Mouse (Mus musculus): ENCODE data around the gene Mttp.

The Mttp gene

GRCm38 (mm10) chr3:138083073-138083637 lies 61.6 kb downstream of the Mttp start:
- no peak for DNase-seq (ENCODE audit: low spot score)

GRCm38 (mm10) chr3:138078701-138079100 lies 66.1 kb downstream of the Mttp start:
- no peak for DNase-seq (ENCODE audit: low spot score)

GRCm38 (mm10) chr3:138077476-138078340 lies 67.1 kb downstream of the Mttp start:
- no peak for DNase-seq (ENCODE audit: low spot score)

- no peak for DNase-seq (ENCODE audit: low spot score)
Observed at GRCm38 (mm10) chr3:138075209-138075608, 69.6 kb downstream of the Mttp start.

GRCm38 (mm10) chr3:138074214-138074613 lies 70.6 kb downstream of the Mttp start:
- DNase-seq (ENCODE audit: low spot score): no peak

- no peak for DNase-seq (ENCODE audit: low spot score)
Observed at GRCm38 (mm10) chr3:138071476-138072073, 73.2 kb downstream of the Mttp start.

- no peak for DNase-seq (ENCODE audit: low spot score)
Observed at GRCm38 (mm10) chr3:138071004-138071403, 73.8 kb downstream of the Mttp start.

DNA sequence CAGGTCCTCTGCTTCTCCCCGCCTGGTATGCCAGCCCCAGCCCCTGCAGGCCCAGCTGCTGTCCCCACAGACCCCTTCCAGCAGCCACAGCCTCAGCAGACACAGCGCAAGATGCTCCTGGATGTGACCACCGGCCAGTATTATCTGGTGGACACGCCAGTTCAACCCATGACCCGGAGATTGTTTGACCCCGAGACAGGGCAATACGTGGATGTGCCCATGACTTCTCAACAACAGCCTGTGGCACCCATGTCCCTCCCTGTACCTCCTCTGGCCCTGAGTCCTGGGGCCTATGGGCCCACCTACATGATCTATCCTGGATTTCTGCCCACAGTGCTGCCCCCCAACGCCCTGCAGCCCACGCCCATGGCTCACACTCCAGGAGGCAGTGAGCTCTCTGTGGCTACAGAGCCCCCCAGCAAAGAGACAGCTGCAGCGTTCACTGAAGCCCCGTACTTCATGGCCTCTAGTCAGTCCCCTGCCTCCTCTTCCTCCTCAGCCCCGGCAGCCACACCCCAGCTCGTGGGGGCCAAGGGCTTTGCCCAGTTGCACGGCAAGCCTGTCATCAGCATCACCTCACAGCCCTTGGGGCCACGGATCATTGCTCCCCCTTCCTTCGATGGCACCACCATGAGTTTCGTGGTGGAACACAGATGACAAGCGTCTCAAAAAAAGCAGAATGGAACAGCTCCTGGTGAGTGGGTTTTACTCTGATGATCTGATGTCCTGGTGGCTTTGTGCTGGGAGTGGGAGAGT lies 74.8 kb downstream of the Mttp start:
- DNase-seq (ENCODE audit: low spot score): no peak

- DNase-seq (ENCODE audit: low spot score): no peak
Observed at GRCm38 (mm10) chr3:138068103-138068502, 76.7 kb downstream of the Mttp start.

- DNase-seq (ENCODE audit: low spot score): no peak
Observed at GRCm38 (mm10) chr3:138067288-138067687, 77.5 kb downstream of the Mttp start, which contains the start of gene Gm5105. Gene Gm5105, minus strand, starts transcription at chr3:138067388.

GRCm38 (mm10) chr3:138066348-138066856 lies 78.4 kb downstream of the Mttp start:
- no peak for DNase-seq (ENCODE audit: low spot score)

DNA sequence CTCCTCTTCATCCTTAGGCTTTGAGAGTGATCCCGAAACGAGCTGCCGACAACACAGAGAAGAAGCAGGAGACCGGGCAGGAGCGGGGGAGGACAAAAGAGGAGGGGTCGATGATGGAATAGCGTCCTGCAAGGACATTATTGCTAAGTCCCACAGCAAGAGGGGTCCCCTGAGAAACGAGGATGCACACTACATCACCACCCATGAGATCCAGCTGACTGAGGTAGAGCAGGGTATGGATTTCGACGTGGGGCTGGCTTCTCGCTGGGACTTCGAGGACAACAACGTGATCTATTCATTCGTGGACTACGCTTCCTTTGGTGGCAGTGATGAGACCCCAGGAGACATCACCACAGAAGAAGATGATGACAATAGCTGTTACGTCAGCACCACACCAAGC lies 78.8 kb downstream of the Mttp start:
- DNase-seq (ENCODE audit: low spot score): no peak

GRCm38 (mm10) chr3:138064732-138065645 lies 79.8 kb downstream of the Mttp start, which contains the start of gene 1110002E22Rik:
Gene 1110002E22Rik, plus strand, starts transcription at chr3:138065052.
- no peak for DNase-seq (ENCODE audit: low spot score)

DNA sequence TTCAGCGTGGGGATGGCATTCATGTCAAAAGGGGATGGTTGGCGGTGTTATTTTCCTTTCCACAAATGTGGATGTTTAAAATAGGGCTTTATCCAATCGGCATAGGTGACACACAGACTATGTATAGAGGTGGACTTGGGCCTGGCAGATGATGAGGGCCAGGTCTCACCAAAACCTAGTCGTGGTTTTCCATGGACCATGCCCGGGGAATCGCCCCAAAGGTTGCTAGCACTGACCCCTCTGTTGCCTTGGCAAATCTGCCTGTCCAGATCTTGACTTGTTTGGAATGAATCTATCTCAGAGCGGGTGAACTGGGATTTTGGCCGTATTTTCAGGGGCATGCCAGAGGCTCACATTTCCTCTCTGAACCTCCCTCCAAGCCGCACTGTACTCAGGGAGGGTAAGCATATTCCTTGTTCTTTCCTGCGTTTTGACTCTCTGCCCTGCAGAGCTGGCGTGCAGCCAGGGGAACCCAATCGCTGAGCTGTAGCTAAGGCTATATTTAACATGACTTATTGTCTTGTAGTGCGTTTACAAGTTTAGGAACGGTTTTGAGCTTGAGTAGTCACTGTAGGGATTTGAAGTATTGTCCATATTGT lies 80.9 kb downstream of the Mttp start:
- peak; percentile 68 for DNase-seq (ENCODE audit: low spot score)

DNA sequence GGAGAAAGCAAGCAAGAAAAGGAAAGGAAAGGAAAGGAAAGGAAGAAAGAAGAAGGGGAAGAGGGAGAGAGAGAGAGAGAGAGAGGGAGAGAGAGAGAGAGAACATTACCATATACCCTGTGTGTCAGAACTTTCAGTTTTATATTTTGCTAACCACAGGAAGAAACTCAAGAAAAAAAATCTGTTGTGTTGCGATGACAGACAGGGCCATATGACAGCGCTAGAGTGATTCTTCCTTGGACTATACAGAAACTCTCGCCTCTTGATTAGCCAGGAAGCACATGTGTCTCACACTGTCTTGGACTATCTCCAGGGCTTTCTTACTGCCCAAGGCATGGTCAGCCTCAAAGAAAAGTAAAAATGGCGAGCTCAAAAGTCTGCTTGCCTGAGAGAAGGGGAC lies 82.1 kb downstream of the Mttp start:
- DNase-seq (ENCODE audit: low spot score): peak; percentile 33

DNA sequence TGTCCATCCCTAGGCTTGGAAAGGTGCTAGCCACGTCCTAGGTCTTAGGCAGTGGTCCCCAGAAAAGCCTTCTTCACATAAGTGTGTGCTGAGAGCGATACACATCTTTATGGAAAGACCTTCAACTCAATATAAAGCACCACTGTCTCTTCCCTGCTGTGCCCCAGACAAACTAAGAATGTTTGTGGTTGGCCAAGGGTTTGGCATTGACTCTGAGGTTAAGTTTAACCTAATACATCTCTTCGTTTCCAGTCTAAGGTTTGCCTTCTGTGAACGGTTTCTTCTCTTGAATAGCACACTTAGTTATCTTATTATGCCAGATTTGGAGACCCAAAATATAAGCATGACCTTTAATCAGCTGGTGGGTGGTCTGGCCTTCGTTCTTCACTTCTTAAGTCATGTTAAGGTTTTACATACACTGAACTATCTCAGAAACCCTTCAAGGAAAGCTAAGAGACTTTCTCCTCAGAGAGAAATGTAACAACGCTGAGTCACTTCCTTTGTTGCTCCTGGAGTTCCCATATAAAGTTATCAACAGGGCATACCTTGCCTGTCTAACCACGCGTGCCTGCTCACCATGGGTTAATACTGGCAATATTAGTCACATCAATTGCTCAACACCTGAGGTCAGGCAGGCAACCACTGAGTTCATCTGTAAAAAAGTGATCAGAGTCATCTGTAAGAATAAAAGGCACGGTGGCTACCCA lies 83.4 kb downstream of the Mttp start:
- DNase-seq (ENCODE audit: low spot score): no peak

DNA sequence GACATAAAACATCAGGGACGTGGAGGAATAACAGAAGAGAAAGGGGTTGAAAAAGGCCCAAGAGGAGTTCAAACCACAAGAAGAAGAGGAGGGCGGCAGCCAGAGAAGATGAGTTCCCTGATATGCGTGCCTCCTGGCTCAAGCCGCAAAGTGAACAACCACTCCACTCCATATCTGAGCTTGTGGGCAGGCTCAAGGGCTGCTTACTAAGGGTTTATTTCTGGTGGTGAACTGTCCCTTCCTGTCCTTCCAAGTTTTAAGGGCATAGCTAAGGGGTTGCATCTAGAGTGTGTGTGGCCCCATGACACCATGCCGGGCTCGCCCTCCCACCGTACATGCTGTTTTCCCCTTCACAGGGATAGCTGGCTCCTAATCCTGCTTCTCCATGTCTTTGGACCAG lies 84.3 kb downstream of the Mttp start:
- no peak for DNase-seq (ENCODE audit: low spot score)

- no peak for DNase-seq (ENCODE audit: low spot score)
Observed at GRCm38 (mm10) chr3:138058226-138058625, 86.5 kb downstream of the Mttp start.

DNA sequence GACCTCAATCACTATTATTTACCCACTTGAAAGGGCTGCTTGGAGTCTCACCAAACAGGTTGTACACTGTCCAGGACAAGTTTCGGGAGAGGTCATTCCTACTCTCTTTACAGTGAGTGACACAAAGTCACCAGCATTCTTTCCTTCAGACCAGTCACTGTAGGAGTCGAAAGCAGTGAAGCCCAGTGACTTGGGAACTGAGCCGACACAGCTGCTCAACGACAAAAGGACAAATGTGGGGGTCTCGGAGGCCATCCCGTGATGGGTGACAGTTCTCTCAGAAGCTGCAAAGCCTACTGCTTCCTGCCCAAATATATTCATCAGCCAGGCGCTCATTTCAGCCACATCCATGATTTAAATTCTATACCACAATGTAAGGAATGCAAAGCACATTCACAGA lies 87.8 kb downstream of the Mttp start:
- no peak for DNase-seq (ENCODE audit: low spot score)

GRCm38 (mm10) chr3:138053969-138054368 lies 90.8 kb downstream of the Mttp start:
- DNase-seq (ENCODE audit: low spot score): peak; percentile 40

Measured in adipocyte (in vitro differentiated cells).